Mouse (Mus musculus): Measurements from ENCODE around the gene Card11.

Gene Card11

GRCm38 (mm10) chr5:140992093-140993070, 8.0 kb downstream of the Card11 start:
- no peak for ATAC-seq (ENCODE audit: low TSS enrichment)

- no peak for ATAC-seq (ENCODE audit: low TSS enrichment)
Measured at GRCm38 (mm10) chr5:140985311-140986050, 14.9 kb downstream of the Card11 start.

DNA sequence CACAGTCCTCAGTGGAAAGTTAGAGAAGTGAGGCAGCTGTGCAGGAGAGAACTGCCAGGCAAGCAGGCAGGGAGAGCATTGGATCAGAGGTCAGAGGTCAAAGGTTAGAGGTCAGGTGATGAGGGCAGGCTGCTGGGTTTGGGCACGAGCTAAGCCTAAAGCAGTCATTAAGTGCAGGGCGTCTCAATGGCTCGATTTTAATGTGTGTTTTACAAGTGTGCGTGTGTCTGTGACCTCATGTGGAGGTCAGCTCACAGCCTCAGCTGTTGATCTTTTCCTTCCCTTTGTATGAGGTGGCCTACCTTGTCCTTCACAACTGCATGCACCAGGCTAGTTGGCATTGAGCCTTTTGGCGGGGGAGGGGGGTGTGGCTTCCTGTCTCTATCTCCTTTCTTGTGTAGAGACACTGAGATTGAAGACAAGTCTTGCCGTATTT, 19.0 kb downstream of the Card11 start:
- no peak for ATAC-seq (ENCODE audit: low TSS enrichment)

DNA sequence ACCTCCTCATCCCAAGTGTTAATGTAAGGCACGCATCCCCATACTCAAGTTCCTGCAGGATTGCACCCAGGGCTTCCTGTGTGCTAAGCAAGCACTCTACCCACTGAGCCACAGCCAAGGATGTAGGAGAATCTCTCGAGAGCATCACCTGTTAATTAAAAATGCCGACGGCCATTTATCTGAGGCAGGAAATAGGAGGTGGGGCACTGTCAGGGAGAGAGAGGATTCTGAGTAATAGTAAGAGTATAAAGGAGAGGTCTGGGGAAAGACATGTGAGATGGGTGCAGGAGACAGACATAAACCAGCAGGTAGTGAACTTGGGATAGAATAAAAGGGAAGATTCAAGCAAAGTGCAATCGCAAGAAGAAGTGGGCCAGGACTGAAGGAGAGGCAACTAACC, 19.6 kb downstream of the Card11 start:
- ATAC-seq (ENCODE audit: low TSS enrichment), result no peak

GRCm38 (mm10) chr5:140980051-140980450, 20.3 kb downstream of the Card11 start:
- ATAC-seq (ENCODE audit: low TSS enrichment), result no peak

DNA sequence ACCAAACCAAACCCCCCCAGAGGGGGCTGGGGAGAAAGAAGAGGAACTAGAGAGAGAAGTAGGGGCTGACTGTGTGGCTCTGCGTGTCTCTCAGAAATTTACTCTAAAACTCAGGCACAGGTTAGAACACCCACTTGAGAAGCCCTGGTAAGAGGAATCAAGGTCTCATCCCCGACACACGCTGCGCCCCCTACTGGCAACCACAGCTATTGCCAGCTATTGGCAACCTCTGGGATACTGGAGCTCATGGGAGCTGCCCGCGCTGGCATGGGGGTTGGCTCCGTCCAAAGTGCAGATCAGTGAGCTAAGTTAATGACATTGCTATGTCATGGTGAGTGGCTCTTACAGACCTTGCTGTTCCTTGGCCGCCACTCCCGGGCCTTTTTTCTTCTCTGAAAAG, 37.4 kb downstream of the Card11 start:
- ATAC-seq (ENCODE audit: low TSS enrichment), result peak; percentile 59; the same call in 1 of the 2 replicates

DNA sequence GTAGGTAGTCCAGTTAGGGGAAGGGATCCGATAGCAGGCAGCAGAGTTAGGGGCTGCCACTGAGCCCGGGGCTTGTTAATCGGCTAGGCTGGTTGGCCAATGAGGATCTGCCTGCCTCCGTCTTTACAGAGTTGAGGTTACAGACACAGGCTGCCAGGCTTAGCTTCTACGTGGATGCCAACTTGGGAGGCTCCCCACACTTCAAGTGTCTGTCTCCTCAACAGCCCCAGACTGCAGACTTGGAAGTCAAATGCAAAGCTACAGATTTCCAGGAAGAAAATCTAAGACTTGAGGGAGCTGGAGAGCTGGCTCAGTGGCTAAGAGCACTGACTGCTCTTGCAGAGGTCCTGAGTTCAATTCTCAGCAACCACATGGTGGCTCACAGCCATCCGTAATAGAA, 39.6 kb downstream of the Card11 start:
- peak; percentile 64; the same call in 1 of the 2 replicates for ATAC-seq (ENCODE audit: low TSS enrichment)

GRCm38 (mm10) chr5:140959160-140959559, 41.2 kb downstream of the Card11 start:
- peak; percentile 87 for ATAC-seq (ENCODE audit: low TSS enrichment)

DNA sequence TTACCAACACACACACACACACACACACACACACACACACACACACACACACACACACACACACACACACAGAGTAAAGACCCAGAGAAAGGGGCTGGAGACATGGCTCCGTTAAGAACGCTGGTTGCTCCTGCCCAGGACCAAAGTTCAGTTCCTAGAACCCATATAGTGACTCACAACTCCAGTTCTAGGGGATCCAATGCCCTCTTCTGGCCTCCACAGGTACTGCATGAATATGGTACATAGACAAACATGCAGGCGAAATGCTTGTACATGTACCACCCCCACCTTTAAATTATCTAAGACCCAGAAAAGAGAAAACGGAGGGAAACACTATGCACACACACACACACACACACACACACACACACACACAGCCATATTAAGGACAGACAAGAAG, 43.3 kb downstream of the Card11 start:
- ATAC-seq (ENCODE audit: low TSS enrichment), result no peak

DNA sequence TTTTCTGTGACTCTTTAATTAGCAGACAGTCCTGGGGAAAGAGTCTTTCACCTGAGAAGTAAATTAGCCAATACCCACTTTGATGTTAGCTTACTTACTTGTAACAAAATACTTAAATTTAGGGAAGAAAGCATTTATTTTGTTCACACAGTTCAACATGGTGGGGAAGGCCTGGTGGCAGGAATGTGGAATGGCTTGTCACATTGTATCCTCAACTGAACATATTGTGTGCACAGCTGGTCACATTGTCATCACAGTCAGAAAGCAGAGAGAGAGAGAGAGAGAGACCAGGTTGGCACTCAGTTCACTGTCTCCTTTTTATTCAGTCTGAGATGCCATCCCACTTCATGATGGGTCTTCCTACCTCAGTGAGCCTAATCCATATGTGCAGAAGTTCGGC, 44.7 kb downstream of the Card11 start:
- ATAC-seq (ENCODE audit: low TSS enrichment), result no peak

GRCm38 (mm10) chr5:140951801-140952200, 48.6 kb downstream of the Card11 start:
- ATAC-seq (ENCODE audit: low TSS enrichment), result no peak

DNA sequence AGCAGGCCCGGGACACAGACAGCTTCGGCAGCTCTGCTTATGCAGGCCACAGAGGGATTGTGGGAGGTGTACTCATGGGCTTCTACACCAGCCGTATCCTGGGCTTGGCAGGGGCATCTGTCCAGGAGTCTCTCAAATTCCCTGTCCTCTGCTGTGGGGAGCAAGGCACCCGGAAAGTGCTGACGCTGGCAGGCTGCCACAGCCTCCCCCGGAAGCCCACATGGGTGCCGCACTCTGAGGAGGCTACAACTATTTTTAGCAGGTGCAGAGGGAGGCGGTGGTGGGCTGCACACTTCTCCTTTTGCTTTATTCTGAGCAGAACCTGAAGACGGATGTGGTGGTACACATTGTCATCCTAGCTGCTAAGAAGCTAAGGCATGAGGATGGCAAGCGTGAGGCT, 52.4 kb downstream of the Card11 start:
- ATAC-seq (ENCODE audit: low TSS enrichment), result peak; percentile 90

GRCm38 (mm10) chr5:140946034-140946433, 54.3 kb downstream of the Card11 start:
- ATAC-seq (ENCODE audit: low TSS enrichment), result no peak

DNA sequence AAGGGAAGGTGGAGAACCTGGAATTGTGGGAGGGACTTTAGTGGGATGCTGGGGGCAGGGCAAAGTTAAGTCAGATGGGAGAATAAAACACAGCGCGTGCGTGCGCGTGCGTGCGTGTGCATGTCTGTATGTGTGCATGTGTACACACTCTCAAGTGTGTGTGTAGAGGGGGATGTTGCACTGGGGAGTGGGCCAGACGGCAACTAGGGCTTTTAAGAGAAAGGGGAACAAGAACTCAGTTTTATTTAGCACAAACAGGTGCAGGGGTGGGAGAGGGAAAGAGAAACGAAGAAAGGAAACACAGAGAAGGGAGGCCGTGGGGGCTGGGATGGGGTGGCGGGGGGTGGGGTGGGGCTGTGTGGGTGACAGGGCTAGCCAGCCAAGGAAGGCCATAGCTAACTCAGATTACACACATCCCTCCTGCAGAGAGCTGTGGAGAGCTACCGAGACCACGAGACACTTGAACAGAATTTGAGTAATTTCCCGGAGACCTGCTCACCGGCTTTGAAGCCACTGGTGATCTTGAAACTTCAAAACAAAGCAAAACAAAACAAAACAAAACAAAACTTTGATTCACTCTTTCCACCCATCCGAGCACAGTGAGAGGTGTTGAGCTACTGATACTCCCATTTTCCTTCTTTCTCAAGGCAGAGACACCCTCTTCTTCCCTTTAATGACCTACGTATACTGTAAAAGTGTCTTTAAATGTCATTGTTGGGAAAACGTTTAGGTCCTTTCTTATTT, 55.8 kb downstream of the Card11 start:
- no peak for ATAC-seq (ENCODE audit: low TSS enrichment)

DNA sequence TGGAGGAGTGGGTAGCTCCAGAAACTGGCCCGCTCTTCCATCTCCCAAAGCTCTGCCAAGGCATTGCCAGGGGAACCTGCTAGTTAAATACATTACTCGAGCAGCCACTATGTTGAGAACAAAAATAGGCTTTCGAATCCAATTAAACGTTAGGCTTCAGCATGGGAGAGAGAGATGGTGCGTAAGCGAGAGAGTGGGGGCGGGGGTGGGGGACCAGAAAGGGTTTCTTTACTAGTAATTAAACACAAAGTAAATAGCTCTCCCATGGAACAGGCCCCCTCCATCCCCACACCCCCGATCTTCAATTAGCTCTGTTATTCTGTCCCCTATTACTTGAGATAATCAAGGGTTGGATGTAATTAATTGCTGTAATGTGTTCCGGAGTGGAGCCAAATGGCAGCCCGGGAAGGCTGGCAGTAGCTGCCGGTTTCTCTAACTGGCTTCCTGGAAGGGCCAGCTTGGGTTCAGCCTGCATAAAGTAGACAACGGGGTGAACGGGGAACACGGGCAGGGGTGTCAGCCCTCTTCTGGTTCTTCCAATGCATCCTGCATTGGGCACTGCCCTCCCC, 59.4 kb downstream of the Card11 start:
- peak; percentile 93 for ATAC-seq (ENCODE audit: low TSS enrichment)

DNA sequence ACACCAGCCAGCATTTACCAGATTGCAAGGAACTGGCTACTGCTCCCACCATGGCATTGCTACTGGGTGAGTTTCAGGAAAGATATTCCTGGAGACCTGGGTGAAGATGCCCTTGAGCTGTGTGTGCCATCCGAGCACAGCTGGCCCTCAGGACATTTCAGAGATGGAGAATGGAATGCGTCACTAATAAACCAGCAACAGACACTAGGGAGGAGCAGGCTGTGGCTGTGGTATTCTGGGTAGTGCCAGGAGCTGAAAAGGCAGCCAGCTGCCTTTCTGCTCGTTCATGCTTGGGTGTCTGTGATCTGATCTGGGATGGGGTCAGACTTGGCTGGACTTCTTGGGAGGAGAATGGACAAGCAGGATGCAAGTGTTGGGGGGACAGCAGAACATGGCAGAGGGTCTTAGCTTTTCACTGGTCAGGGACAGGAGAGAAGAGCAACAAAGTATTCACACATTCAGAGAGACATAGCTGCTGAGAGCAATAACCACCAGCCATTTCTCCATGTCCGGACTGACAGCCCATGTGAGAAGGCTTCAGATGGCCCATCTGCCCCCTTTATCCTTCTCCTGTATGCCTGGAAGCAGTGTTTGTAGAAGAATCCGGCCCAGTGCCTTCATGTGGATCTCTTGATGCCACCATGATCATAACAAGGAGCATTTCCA, 60.0 kb downstream of the Card11 start:
- ATAC-seq (ENCODE audit: low TSS enrichment), result no peak

- no peak for ATAC-seq (ENCODE audit: low TSS enrichment)
Measured at GRCm38 (mm10) chr5:140936816-140937215, 63.6 kb downstream of the Card11 start.

GRCm38 (mm10) chr5:140935848-140936247, 64.5 kb downstream of the Card11 start:
- ATAC-seq (ENCODE audit: low TSS enrichment), result no peak

- no peak for ATAC-seq (ENCODE audit: low TSS enrichment)
Measured at GRCm38 (mm10) chr5:140934639-140935315, 65.6 kb downstream of the Card11 start.

DNA sequence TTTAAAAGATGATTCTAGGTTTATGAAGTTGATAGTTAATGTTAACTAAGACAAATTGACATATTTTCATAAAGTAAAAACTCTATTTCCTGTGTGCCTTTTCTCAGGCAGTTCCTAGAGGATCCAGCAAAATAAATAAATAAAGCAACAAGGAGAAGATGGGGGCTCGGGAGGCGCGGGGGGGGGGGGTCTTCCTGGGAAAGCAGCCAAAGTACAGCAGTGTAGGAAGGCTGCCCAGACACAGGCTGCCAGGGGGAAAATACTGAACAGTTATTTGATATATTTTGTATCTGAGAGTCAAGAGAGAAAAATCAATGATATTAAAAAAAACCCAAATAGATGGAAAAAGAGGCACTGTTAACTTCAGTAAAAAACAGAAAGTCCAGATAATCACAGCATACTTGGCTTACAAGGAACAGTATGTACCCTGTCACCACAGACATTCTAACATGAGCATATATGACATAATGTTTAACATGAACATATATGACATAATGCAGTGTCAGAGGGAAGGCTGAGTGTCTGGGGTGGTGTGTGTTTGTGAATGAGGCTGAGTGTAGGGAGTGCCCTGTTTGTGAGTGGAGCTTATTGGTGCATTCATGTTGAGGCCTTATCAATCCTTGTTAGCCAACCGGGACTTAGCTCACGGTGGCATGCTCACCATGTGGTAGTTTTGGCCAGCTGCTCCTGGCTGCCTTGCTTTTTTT, 68.7 kb downstream of the Card11 start:
- no peak for ATAC-seq (ENCODE audit: low TSS enrichment)

All from frontal cortex, adult (tissue).